Mouse (Mus musculus) ovary, postnatal 36 days (tissue): ENCODE data around the gene Sptb.

Experiments used
- DNase-seq: peaks from one replicate; pipeline ENCODE4 v3.0.0; 2022; ENCODE audit warnings: low spot score, mixed read lengths

The Sptb gene

GRCm38 (mm10) chr12:76673794-76674222 lies 36.5 kb downstream of the Sptb start:
- DNase-seq = no peak

- no peak for DNase-seq
Measured at GRCm38 (mm10) chr12:76672008-76672407, 38.3 kb downstream of the Sptb start.

- no peak for DNase-seq
Measured at GRCm38 (mm10) chr12:76670533-76671086, 39.7 kb downstream of the Sptb start.

- no peak for DNase-seq
Measured at GRCm38 (mm10) chr12:76669956-76670530, 40.3 kb downstream of the Sptb start.

GRCm38 (mm10) chr12:76668654-76669419 lies 41.5 kb downstream of the Sptb start:
- no peak for DNase-seq

GRCm38 (mm10) chr12:76651788-76652345 lies 58.5 kb downstream of the Sptb start:
- DNase-seq = no peak

GRCm38 (mm10) chr12:76649708-76650687 lies 60.3 kb downstream of the Sptb start:
- peak; percentile 70 for DNase-seq

- DNase-seq = no peak
Measured at GRCm38 (mm10) chr12:76645222-76646110, 64.9 kb downstream of the Sptb start.

GRCm38 (mm10) chr12:76643679-76644078 lies 66.7 kb downstream of the Sptb start:
- no peak for DNase-seq

GRCm38 (mm10) chr12:76642616-76643015 lies 67.7 kb downstream of the Sptb start:
- DNase-seq = no peak

GRCm38 (mm10) chr12:76640620-76641019 lies 69.7 kb downstream of the Sptb start:
- DNase-seq = no peak

GRCm38 (mm10) chr12:76634899-76635693 lies 75.3 kb downstream of the Sptb start:
- peak; percentile 41 for DNase-seq

- DNase-seq = no peak
Measured at GRCm38 (mm10) chr12:76623374-76623773, 87.0 kb downstream of the Sptb start.

GRCm38 (mm10) chr12:76619847-76620246 lies 90.5 kb downstream of the Sptb start:
- DNase-seq = no peak

GRCm38 (mm10) chr12:76618175-76618574 lies 92.2 kb downstream of the Sptb start:
- no peak for DNase-seq

GRCm38 (mm10) chr12:76615580-76615937 lies 94.8 kb downstream of the Sptb start:
- DNase-seq = no peak

GRCm38 (mm10) chr12:76614868-76615579 lies 95.3 kb downstream of the Sptb start:
- DNase-seq = no peak

- peak; percentile 39 for DNase-seq
Measured at GRCm38 (mm10) chr12:76612621-76613020, 97.7 kb downstream of the Sptb start.

GRCm38 (mm10) chr12:76608997-76609565 lies 101.3 kb downstream of the Sptb start:
- DNase-seq = peak; percentile 59
